Mouse (Mus musculus) CH12.LX (cell line): ENCODE measurements around the gene Iqsec3.

Experiments used
- CTCF ChIP-seq, 2 experiments: IDR thresholded peaks in 1 of 2; conservative IDR thresholded peaks in 1 of 2; 2 replicates each; pipeline ENCODE4 v1.5.1; 2011 to 2012; ENCODE audit warnings: low read depth in 2 of 2, low read length in 2 of 2, improper control_type of control experiment in 1 of 2, inconsistent platforms in 1 of 2, mild to moderate bottlenecking in 1 of 2, moderate library complexity in 1 of 2
- NELFE ChIP-seq: IDR thresholded peaks from 2 replicates; pipeline ENCODE4 v1.6.1; 2011; ENCODE audit warnings: low read depth, low read length, improper control_type of control experiment
- TBP ChIP-seq: conservative IDR thresholded peaks from 2 replicates; pipeline ENCODE4 v1.6.1; 2011; ENCODE audit warnings: low read depth, low read length, improper control_type of control experiment

DNA sequence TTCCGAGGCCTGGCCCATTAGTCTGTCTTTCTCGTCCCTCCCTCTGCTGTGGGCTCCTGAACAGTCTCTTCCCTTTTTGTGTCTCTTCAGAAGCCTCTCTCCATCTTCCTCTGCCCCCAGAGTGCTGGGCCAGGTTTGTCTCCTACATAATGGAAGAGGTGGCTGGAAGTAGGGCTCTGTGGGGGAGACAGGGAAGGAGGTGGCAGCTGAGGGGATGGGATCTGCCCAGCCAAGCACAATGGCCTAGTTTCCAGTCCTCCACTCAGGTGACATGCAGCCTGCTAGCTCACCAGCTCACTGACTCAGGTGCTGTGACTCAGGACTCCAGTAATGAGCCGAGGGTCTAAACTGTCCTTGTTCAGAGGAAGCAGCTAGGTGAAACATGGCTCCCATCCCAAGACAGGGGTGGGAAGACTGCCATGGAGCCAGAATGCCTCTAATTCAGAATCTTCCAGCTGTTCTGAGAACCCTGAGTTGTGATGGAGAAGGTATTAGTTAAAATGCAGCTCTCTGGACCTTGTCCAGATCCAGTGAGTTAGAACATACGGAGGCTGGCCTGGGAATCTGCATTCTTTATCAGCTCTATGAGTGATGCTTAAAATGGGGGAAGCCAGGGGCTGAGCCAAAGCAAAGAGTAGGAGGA, 80.7 kb downstream of the Iqsec3 start:
- TF ChIP-seq CTCF (conservative IDR thresholded peaks at IDR 0.05 in 1 of 2, IDR thresholded peaks at IDR 0.05 in 1 of 2; ENCODE audit: low read depth in 2 of 2, low read length in 2 of 2) = no peak
- no peak for TF ChIP-seq TBP
- no peak for TF ChIP-seq NELFE
